Mouse (Mus musculus) pancreas, adult 10 weeks (tissue): ENCODE measurements around the gene Gm47429. TPM values are rescaled to one million over a fixed set of nuclear protein-coding genes. Genes with fewer than 3 reads are reported as not detected.

Source experiments
- polyA plus RNA-seq: library from polyadenylated mRNA; stranded (reverse); fragments of 350-450 nt; fragmentation: Illumina TruSeq; extraction: RNeasy Lipid Tissue Mini Kit (QIAGEN cat#74804); gene quantifications from one replicate; pipeline ENCODE4 v1.2.3, GENCODE M21; 2015; ENCODE audit warnings: low read depth, low replicate concordance; ENCODE audit not compliant: insufficient read depth

Gene Gm47429
- polyA plus RNA-seq, result not detected

DNA sequence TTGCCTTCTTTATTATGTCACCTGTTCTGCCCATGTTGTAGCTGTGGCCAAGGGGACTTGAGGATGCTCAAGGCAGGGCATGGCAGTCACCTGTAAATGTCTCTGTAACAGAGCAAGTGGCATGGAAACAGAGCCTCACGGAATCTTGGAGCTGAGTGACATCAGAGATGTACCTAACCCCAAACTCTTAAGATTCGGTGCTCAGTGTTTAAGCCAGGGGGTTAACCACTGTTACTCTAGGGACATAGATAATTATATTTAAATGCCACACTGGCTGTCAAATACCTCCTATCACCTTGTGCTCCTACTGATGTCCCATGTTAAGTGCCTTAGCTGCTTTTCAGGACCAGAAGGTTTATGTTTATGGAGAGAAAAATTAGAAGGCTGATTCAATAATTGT is at the start of gene Gm47429:
TSS of gene Gm47429 (minus strand) at position 101 of the 400 bp plus-strand sequence.

GRCm38 (mm10) chr13:50467007-50467406 is 23.3 kb upstream of the Gm47429 start, which contains the start of gene Nutm2:
Nutm2 (plus strand) TSS chr13:50467307.

DNA sequence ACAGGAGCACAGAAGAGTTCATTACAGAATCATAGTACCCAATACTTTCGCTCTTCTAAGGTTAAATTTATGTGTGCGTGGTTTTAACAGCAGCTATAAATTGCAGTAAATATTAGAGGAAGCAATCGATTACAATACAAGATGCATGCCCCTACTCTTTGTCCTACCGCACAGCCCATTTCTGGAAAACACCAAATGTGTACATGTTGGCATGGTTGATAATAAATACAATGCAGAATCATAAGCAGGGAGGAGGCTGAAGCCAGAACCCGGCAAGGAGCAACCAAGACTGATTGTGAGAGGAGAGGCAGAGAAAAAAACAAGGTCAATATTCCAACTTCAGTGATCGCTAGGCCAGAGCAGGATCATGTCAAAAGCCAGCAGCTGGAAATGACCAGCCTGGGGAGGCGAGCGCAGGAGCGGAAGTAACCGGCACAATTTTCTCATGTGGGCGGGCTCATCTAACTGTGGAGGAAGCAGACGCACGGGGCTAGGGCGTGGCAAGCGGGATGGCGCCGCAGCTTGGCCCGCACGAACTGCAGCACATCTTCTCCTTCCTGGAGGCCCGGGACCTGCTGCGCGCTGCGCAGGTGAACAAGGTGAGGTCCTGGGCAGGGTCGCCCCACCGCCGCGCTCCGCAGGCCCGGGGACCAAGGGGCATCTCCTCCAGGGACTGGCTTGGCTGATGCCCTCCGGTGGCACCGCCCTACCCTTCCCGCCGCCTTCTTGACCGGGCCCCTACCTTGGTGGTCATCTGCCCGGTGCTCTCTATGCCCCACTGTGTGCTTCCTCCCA is 26.1 kb downstream of the Gm47429 start, which contains the start of gene Fbxw17:
TSS of gene Fbxw17 (plus strand) at position 476 of the 795 bp plus-strand sequence.

Other genes with a start within 250 kb of the Gm47429 start
- gene Gm906, start 193.6 kb downstream of the Gm47429 start, polyA plus RNA-seq, result not detected
- 10.5 TPM for gene Fbxw17, start 26.0 kb downstream of the Gm47429 start, polyA plus RNA-seq
- gene Nutm2, start 23.4 kb upstream of the Gm47429 start, polyA plus RNA-seq, result not detected
- not detected for gene Gm904, start 199.3 kb upstream of the Gm47429 start, polyA plus RNA-seq